In the genomic region with DNA sequence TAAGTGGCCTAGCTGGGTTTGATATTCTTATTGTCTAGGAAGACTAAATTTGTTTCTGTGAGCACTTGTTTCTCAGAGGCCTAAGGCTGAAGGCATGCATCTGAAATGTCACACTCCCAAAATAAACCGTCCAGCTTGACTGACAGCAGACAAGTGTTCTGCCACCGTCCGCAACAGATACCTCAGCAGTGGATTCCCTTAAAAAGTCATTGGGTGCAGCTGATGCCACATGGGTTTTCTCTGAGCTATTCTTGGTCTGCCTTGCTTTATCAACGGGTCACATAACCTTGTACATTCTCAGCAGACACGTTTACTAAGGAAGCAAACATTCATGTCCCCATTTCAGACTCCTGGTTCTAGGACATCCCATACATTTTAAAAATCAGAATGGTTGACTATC, we compare ENCODE assay signal across 26 mouse cellular contexts. TPM values are rescaled to one million over a fixed set of nuclear protein-coding genes. Genes with fewer than 3 reads are reported as not detected.
A peak's percentile ranks its signal among the peaks of the same experiment; 100 is the strongest.
DNase-seq lines count a peak whose midpoint lies in the region; ATAC-seq lines count a peak whose summit lies in the region.
"Had no signal": no experiment of that assay in that cellular context is flagged by ENCODE, and none has a peak within 500 bp of the region (broad histone marks: within the 10 kb centered on the region; RNA-seq: fewer than 3 reads in every experiment).

No protein-coding gene starts in this region.

- peak overlapping the region; percentile 55 for H3K4me3 ChIP-seq in heart, embryonic 15.5 days
- H3K4me3 ChIP-seq: forebrain, embryonic 10.5 days; hindbrain, embryonic 13.5 days; limb, embryonic 15.5 days; midbrain, embryonic 10.5 days; stomach, embryonic 15.5 days had no signal

- ATAC-seq in heart, embryonic 15.5 days (replicated peaks; ENCODE audit: insufficient number of reproducible peaks, insufficient read depth, low FRiP score, low read depth) = peak; percentile 80
- ATAC-seq in megakaryocyte-erythroid progenitor cell, adult 5-6 weeks (replicated peaks; ENCODE audit: low FRiP score, low TSS enrichment, poor library complexity, severe bottlenecking) = no peak
- ATAC-seq: forebrain, postnatal 0 days; inflammation-experienced regulatory T-cells, adult 6 months; lung, postnatal 0 days; midbrain, embryonic 16.5 days had no signal

- peak; percentile 96 for DNase-seq in heart, adult 11 months
- DNase-seq in heart, postnatal 25 days (ENCODE audit: low spot score) = no peak
- DNase-seq in heart, adult 9 months (ENCODE audit: low spot score in 2 of 2) = peak; percentile 66 to 68
- peak; percentile 95 for DNase-seq in skeletal muscle tissue, adult 2 months (ENCODE audit: low read depth, low spot score)
- DNase-seq in adrenal gland, postnatal 14 days = no peak
- DNase-seq: adrenal gland, postnatal 25 days; B cell, adult 2 months; cerebellum, adult 9-10 months; forebrain, postnatal 0 days; kidney, adult 2 months; layer of hippocampus, adult 9-11 months; right cerebral cortex, adult 18-20 months; right cerebral cortex, postnatal 4 days; thymus, postnatal 36 days had no signal

- intact Hi-C loops in heart, postnatal 25 days (cut with DNase I) = no loop called here

- H3K9ac ChIP-seq in heart, embryonic 15.5 days = peak overlapping the region; percentile 56; the same call in 1 of the 2 replicates
- H3K9ac ChIP-seq: forebrain, postnatal 0 days; hindbrain, embryonic 13.5 days; limb, embryonic 15.5 days; stomach, embryonic 15.5 days had no signal

- H3K4me1 ChIP-seq in heart, embryonic 15.5 days (replicated peaks) = peaks cover 20% of the 10 kb centered on the region
- H3K4me1 ChIP-seq: forebrain, embryonic 10.5 days; hindbrain, embryonic 13.5 days; limb, embryonic 15.5 days; midbrain, embryonic 10.5 days; stomach, embryonic 15.5 days had no signal

- H3K9me3 ChIP-seq in heart, embryonic 15.5 days (replicated peaks) = no peaks in the 10 kb centered on the region
- H3K9me3 ChIP-seq: forebrain, embryonic 10.5 days; hindbrain, embryonic 13.5 days; limb, embryonic 15.5 days; midbrain, embryonic 10.5 days; stomach, embryonic 15.5 days had no signal

- no peaks in the 10 kb centered on the region for H3K27me3 ChIP-seq in heart, embryonic 15.5 days
- H3K27me3 ChIP-seq: hindbrain, embryonic 13.5 days; limb, embryonic 15.5 days; stomach, embryonic 15.5 days had no signal

- H3K36me3 ChIP-seq in heart, embryonic 15.5 days = peaks cover 12% of the 10 kb centered on the region; the same call in 1 of the 2 replicates
- H3K36me3 ChIP-seq: forebrain, embryonic 10.5 days; hindbrain, embryonic 13.5 days; limb, embryonic 15.5 days; midbrain, embryonic 10.5 days; stomach, embryonic 15.5 days had no signal

- WGBS in heart, embryonic 15.5 days = 27% methylated on average over 5 of the region's 5 CpGs

- no peak overlapping the region for H3K4me2 ChIP-seq in heart, embryonic 15.5 days
- H3K4me2 ChIP-seq: hindbrain, embryonic 13.5 days; limb, embryonic 15.5 days; stomach, embryonic 15.5 days had no signal

- H3K27ac ChIP-seq in heart, embryonic 15.5 days = peak overlapping the region; percentile 97
- H3K27ac ChIP-seq: forebrain, embryonic 10.5 days; hindbrain, embryonic 13.5 days; kidney, postnatal 0 days; limb, embryonic 15.5 days; macrophage; midbrain, embryonic 10.5 days; stomach, embryonic 15.5 days had no signal

RNA-seq across cellular contexts. Expression of gene Ttn, which starts 0.6 kb away (rescaled TPM):
- 1,000 to 10,000 TPM; 2,867 to 3,123 TPM for total RNA-seq in heart, postnatal 25 days (2021)
- polyA plus RNA-seq in heart, embryonic 15.5 days (2015; fragmentation: Nextera tagmentation; extraction: Ambion mirVana) = 583 and 694 TPM in 2 replicates
- 0.02 TPM in 1 of 2 replicates, not detected in the other for total RNA-seq in megakaryocyte-erythroid progenitor cell, adult 5-6 weeks (2014; fragmentation: Nextera tagmentation)
- total RNA-seq in megakaryocyte-erythroid progenitor cell, adult 5-6 weeks (2017) = under 0.01 and 0.09 TPM in 2 replicates
- 0.37 and 0.83 TPM in 2 replicates for total RNA-seq in adrenal gland, postnatal 14 days (2021)
- polyA plus RNA-seq: macrophage had no signal

Comparison
In these comparisons a context has a peak if more than half of its experiments do, and no peak if none do; other contexts are left out.
1. DNase-seq: peak in heart, adult 11 months (single experiment), heart, adult 9 months (2 of 2) and skeletal muscle tissue, adult 2 months (single experiment); none in heart, postnatal 25 days (single experiment) and adrenal gland, postnatal 14 days (single experiment).
2. RNA of gene Ttn, which starts 0.6 kb away (total RNA-seq): 2,867 to 3,123 TPM in heart, postnatal 25 days; 0.37 to 0.83 TPM in adrenal gland, postnatal 14 days and under 0.01 to 0.09 TPM in megakaryocyte-erythroid progenitor cell, adult 5-6 weeks; every median in the first group is over 1,000 times any median in the second.